Mouse (Mus musculus) liver, adult 2 months (tissue): Measurements from ENCODE around the gene Shisal1. TPM values are rescaled to one million over a fixed set of nuclear protein-coding genes. Genes with fewer than 3 reads are reported as not detected.
A peak's percentile ranks its signal among the peaks of the same experiment; 100 is the strongest.

Experiments
- DNase-seq: peaks from one replicate; pipeline ENCODE4 v3.0.0-alpha.2; 2011; ENCODE audit warnings: low read depth, low spot score; ENCODE audit errors: extremely low read depth
- H3K27ac ChIP-seq: fragments of 200-500 bp; replicated peaks from 2 replicates; pipeline ENCODE4 v1.5.1; 2012; ENCODE audit warnings: low read depth, mild to moderate bottlenecking, control low read depth, inconsistent platforms, low read length; ENCODE audit not compliant: insufficient read depth
- H3K27me3 ChIP-seq: fragments of 200-500 bp; 2 replicates; pipeline ENCODE4 v1.6.1; 2012; ENCODE audit warnings: mild to moderate bottlenecking, moderate library complexity, low read length, inconsistent platforms; ENCODE audit not compliant: control insufficient read depth, insufficient read depth
- H3K36me3 ChIP-seq: fragments of 200-500 bp; 2 replicates; pipeline ENCODE4 v1.6.1; 2012; ENCODE audit warnings: low read length, inconsistent platforms; ENCODE audit not compliant: control insufficient read depth, insufficient read depth
- H3K4me1 ChIP-seq: fragments of 200-500 bp; 2 replicates; pipeline ENCODE4 v1.6.1; 2011; ENCODE audit warnings: low read length; ENCODE audit not compliant: control insufficient read depth, insufficient read depth
- H3K4me3 ChIP-seq: fragments of 200-500 bp; 2 replicates; pipeline ENCODE4 v1.5.1; 2011; ENCODE audit warnings: low read depth, mild to moderate bottlenecking, control low read depth, low read length, moderate library complexity; ENCODE audit not compliant: insufficient read depth
- H3K79me2 ChIP-seq: fragments of 200-500 bp; 2 replicates; pipeline ENCODE4 v1.6.1; 2012; ENCODE audit warnings: inconsistent platforms, mild to moderate bottlenecking, low read length, moderate library complexity; ENCODE audit not compliant: control insufficient read depth, insufficient read depth
- H3K9ac ChIP-seq: fragments of 200-500 bp; 2 replicates; pipeline ENCODE4 v1.6.1; 2012; ENCODE audit warnings: low read depth, mild to moderate bottlenecking, control low read depth, inconsistent platforms, low read length
- CTCF ChIP-seq: fragments of 200-500 bp; IDR thresholded peaks from 2 replicates; pipeline ENCODE4 v1.5.1; 2011; ENCODE audit warnings: low read depth, low read length, control low read depth
- POLR2A ChIP-seq: fragments of 200-500 bp; IDR thresholded peaks from 2 replicates; pipeline ENCODE4 v1.6.1; 2011; ENCODE audit warnings: low read length, control low read depth; ENCODE audit not compliant: insufficient read depth; ENCODE audit errors: extremely low read depth
- WGBS: fragments of 180-500 bp; shearing (Covaris S2); methylation state at CpG from one replicate; pipeline ENCODE4 v1.1.7; 2018; 5-methylcytosine and 5-hydroxymethylcytosine counted together
- polyA plus RNA-seq: library from polyadenylated mRNA; depleted of rRNA; stranded (reverse); fragments of >200 nt; gene quantifications from 2 replicates; pipeline ENCODE4 v1.2.3, GENCODE M21; 2012; rRNA removed
- total RNA-seq: library from RNA; depleted of rRNA; stranded (reverse); fragments of >200 nt; gene quantifications from 2 replicates; pipeline ENCODE4 v1.2.3, GENCODE M21; 2014; rRNA removed

Shisal1 gene
- total and polyA plus RNA-seq, 2 experiments = under 0.01 to 0.02 TPM

- H3K79me2 ChIP-seq = no peaks in the 10 kb centered on the region
- H3K36me3 ChIP-seq = no peaks in the 10 kb centered on the region
- H3K4me1 ChIP-seq = no peaks in the 10 kb centered on the region
- H3K27ac ChIP-seq = no peak overlapping the region
- no peak overlapping the region for H3K4me3 ChIP-seq
- 94% methylated on average over 4 of the region's 4 CpGs for WGBS
- H3K9ac ChIP-seq = no peak overlapping the region
- H3K27me3 ChIP-seq = no peaks in the 10 kb centered on the region
- peak; percentile 38 for TF ChIP-seq CTCF
- TF ChIP-seq POLR2A = no peak
- DNase-seq = no peak
These were observed 98.1 kb downstream of the Shisal1 start for GRCm38 (mm10) chr15:84348769-84349168.

- no peaks in the 10 kb centered on the region for H3K79me2 ChIP-seq
- WGBS = 36% methylated on average over 2 of the region's 2 CpGs
- TF ChIP-seq POLR2A (no peak), CTCF (no peak)
- H3K27ac ChIP-seq = no peak overlapping the region
- no peaks in the 10 kb centered on the region for H3K4me1 ChIP-seq
- DNase-seq = no peak
- no peak overlapping the region for H3K4me3 ChIP-seq
- H3K9ac ChIP-seq = no peak overlapping the region
- H3K27me3 ChIP-seq = no peaks in the 10 kb centered on the region
- H3K36me3 ChIP-seq = no peaks in the 10 kb centered on the region
These were observed 106.0 kb downstream of the Shisal1 start for GRCm38 (mm10) chr15:84340926-84341325.

- Histone ChIP-seq H3K4me1 (no peaks in the 10 kb centered on the region), H3K9ac (no peak overlapping the region), H3K27ac (no peak overlapping the region), H3K27me3 (no peaks in the 10 kb centered on the region), H3K79me2 (no peaks in the 10 kb centered on the region), H3K36me3 (no peaks in the 10 kb centered on the region), H3K4me3 (no peak overlapping the region)
- no peak for TF ChIP-seq POLR2A
- TF ChIP-seq CTCF = no peak
- DNase-seq = no peak
- 82% methylated on average over 5 of the region's 5 CpGs for WGBS
These were observed 109.3 kb downstream of the Shisal1 start for GRCm38 (mm10) chr15:84337599-84337998.

- 85% methylated on average over 12 of the region's 12 CpGs for WGBS
- no peak for DNase-seq
- no peak overlapping the region for H3K9ac ChIP-seq
- no peak overlapping the region for H3K4me3 ChIP-seq
- H3K79me2 ChIP-seq = no peaks in the 10 kb centered on the region
- no peak overlapping the region for H3K27ac ChIP-seq
- no peaks in the 10 kb centered on the region for H3K4me1 ChIP-seq
- no peaks in the 10 kb centered on the region for H3K27me3 ChIP-seq
- no peaks in the 10 kb centered on the region for H3K36me3 ChIP-seq
- TF ChIP-seq CTCF = no peak
- TF ChIP-seq POLR2A = no peak
These were observed 110.5 kb downstream of the Shisal1 start for GRCm38 (mm10) chr15:84336281-84336817.

GRCm38 (mm10) chr15:84331066-84331612 is 115.8 kb downstream of the Shisal1 start:
- Histone ChIP-seq H3K27ac (no peak overlapping the region), H3K9ac (no peak overlapping the region), H3K79me2 (no peaks in the 10 kb centered on the region), H3K4me1 (no peaks in the 10 kb centered on the region), H3K4me3 (no peak overlapping the region), H3K27me3 (no peaks in the 10 kb centered on the region), H3K36me3 (no peaks in the 10 kb centered on the region)
- TF ChIP-seq CTCF = no peak
- no peak for TF ChIP-seq POLR2A
- WGBS = 82% methylated on average over 4 of the region's 4 CpGs
- DNase-seq = no peak

- Histone ChIP-seq H3K4me1 (no peaks in the 10 kb centered on the region), H3K79me2 (no peaks in the 10 kb centered on the region), H3K27ac (no peak overlapping the region), H3K27me3 (no peaks in the 10 kb centered on the region), H3K36me3 (no peaks in the 10 kb centered on the region), H3K9ac (no peak overlapping the region), H3K4me3 (no peak overlapping the region)
- TF ChIP-seq POLR2A (no peak), CTCF (no peak)
- no peak for DNase-seq
- 89% methylated on average over 8 of the region's 8 CpGs for WGBS
These were observed 117.0 kb downstream of the Shisal1 start for GRCm38 (mm10) chr15:84329940-84330339.

Other genes starting within 250 kb of the Shisal1 start
- 0.55 and 0.94 TPM in 2 replicates for gene Parvb, start 215.1 kb downstream of the Shisal1 start, total RNA-seq
- gene Parvb, start 215.1 kb downstream of the Shisal1 start, polyA plus RNA-seq = 1.4 and 2.0 TPM in 2 replicates
- gene Parvg, start 123.1 kb downstream of the Shisal1 start, total RNA-seq = 0.74 and 1.3 TPM in 2 replicates
- gene Parvg, start 123.1 kb downstream of the Shisal1 start, polyA plus RNA-seq = 0.85 and 0.95 TPM in 2 replicates
- 0.09 and 0.20 TPM in 2 replicates for gene Rtl6, start 110.7 kb upstream of the Shisal1 start, total RNA-seq
- gene Rtl6, start 110.7 kb upstream of the Shisal1 start, polyA plus RNA-seq = 0.13 and 0.19 TPM in 2 replicates
- gene Prr5, start 222.5 kb upstream of the Shisal1 start, total RNA-seq = 2.2 and 2.6 TPM in 2 replicates
- gene Prr5, start 222.5 kb upstream of the Shisal1 start, polyA plus RNA-seq = 9.4 and 10.6 TPM in 2 replicates